Mouse (Mus musculus): ENCODE measurements around the gene Eml1.
A peak's percentile ranks its signal among the peaks of the same experiment; 100 is the strongest.

The Eml1 gene

GRCm38 (mm10) chr12:108547251-108547875 is 176.6 kb downstream of the Eml1 start:
- DNase-seq (ENCODE audit: low spot score in 2 of 2) = no peak

GRCm38 (mm10) chr12:108551731-108552130 is 181.0 kb downstream of the Eml1 start:
- DNase-seq (ENCODE audit: low spot score in 2 of 2) = no peak

GRCm38 (mm10) chr12:108553079-108553478 is 182.3 kb downstream of the Eml1 start:
- DNase-seq (ENCODE audit: low spot score in 2 of 2) = no peak

- DNase-seq (ENCODE audit: low spot score in 2 of 2) = peak in 1 of 2 experiments; percentile 70
These were observed 183.5 kb downstream of the Eml1 start, which contains the start of gene Evl for GRCm38 (mm10) chr12:108554120-108554841. Evl (plus strand) TSS chr12:108554720.

- no peak for DNase-seq (ENCODE audit: low spot score in 2 of 2)
These were observed 184.3 kb downstream of the Eml1 start for GRCm38 (mm10) chr12:108554861-108555556.

GRCm38 (mm10) chr12:108558194-108558593 is 187.4 kb downstream of the Eml1 start:
- DNase-seq (ENCODE audit: low spot score in 2 of 2) = no peak

GRCm38 (mm10) chr12:108563238-108563637 is 192.5 kb downstream of the Eml1 start:
- DNase-seq (ENCODE audit: low spot score in 2 of 2) = no peak

GRCm38 (mm10) chr12:108564910-108565506 is 194.3 kb downstream of the Eml1 start:
- no peak for DNase-seq (ENCODE audit: low spot score in 2 of 2)

- DNase-seq (ENCODE audit: low spot score in 2 of 2) = peak; percentile 69 to 76
These were observed 208.6 kb downstream of the Eml1 start for GRCm38 (mm10) chr12:108579156-108579871.

GRCm38 (mm10) chr12:108583775-108584174 is 213.0 kb downstream of the Eml1 start:
- no peak for DNase-seq (ENCODE audit: low spot score in 2 of 2)
